Mouse (Mus musculus): ENCODE measurements at regions not wholly inside any gene's neighbourhood (a gene's known extent, or its start where the extent isn't known, plus 50 kb on each side); places are given as distances from the start of the nearest gene placed in this dataset.

- TF ChIP-seq POLR2A (IDR thresholded peaks at IDR 0.05; ENCODE audit: borderline replicate concordance, extremely low read depth, low read depth, low read length) (no peak), CTCF (IDR thresholded peaks at IDR 0.05; ENCODE audit: insufficient read depth, low read length) (no peak)
Measured at GRCm38 (mm10) chr13:44624716-44625115, 104.6 kb upstream of the Jarid2 start.

Data from lung, adult 2 months (tissue).